Mouse (Mus musculus) midbrain, embryonic 14.5 days (tissue): ENCODE measurements at regions not wholly inside any gene's neighbourhood (a gene's known extent, or its start where the extent isn't known, plus 50 kb on each side); places are given as distances from the start of the nearest gene placed in this dataset.
A peak's percentile ranks its signal among the peaks of the same experiment; 100 is the strongest.

Experiments used
- ATAC-seq: fragments of 200-750 bp; cut with Nextera tagmentation; 2 replicates; pipeline ENCODE4 v1.8.0; 2017; ENCODE audit warnings: moderate number of reproducible peaks, moderate library complexity; ENCODE audit not compliant: low FRiP score, low TSS enrichment
- DNase-seq: peaks from one replicate; pipeline ENCODE4 v3.0.0-alpha.2; 2015
- H3K27ac ChIP-seq: fragments of 300-500 bp; sonication (generic); replicated peaks from 2 replicates; pipeline ENCODE4 v1.5.1; 2014; ENCODE audit warnings: mild to moderate bottlenecking, low read depth, low read length, moderate library complexity
- H3K27me3 ChIP-seq: fragments of 300-500 bp; sonication (generic); 2 replicates; pipeline ENCODE4 v1.6.1; 2014; ENCODE audit warnings: low read length, control low read depth, mixed read lengths; ENCODE audit not compliant: control insufficient read depth, insufficient read depth
- H3K36me3 ChIP-seq: fragments of 300-500 bp; sonication (generic); 2 replicates; pipeline ENCODE4 v1.6.1; 2014; ENCODE audit warnings: low read length, control low read depth; ENCODE audit not compliant: control insufficient read depth, insufficient read depth
- H3K4me1 ChIP-seq: fragments of 300-500 bp; sonication (generic); 2 replicates; pipeline ENCODE4 v1.6.1; 2014; ENCODE audit warnings: mild to moderate bottlenecking, antibody characterized with exemption, low read length, control low read depth; ENCODE audit not compliant: control insufficient read depth, insufficient read depth
- H3K4me2 ChIP-seq: fragments of 300-500 bp; sonication (generic); 2 replicates; pipeline ENCODE4 v1.6.1; 2014; ENCODE audit warnings: mild to moderate bottlenecking, low read length, moderate library complexity
- H3K4me3 ChIP-seq: fragments of 300-500 bp; sonication (generic); replicated peaks from 2 replicates; pipeline ENCODE4 v1.5.1; 2014; ENCODE audit warnings: low read depth, low read length
- H3K9ac ChIP-seq: fragments of 300-500 bp; sonication (generic); replicated peaks from 2 replicates; pipeline ENCODE4 v1.6.1; 2014; ENCODE audit warnings: mild to moderate bottlenecking, low read length, moderate library complexity
- H3K9me3 ChIP-seq: fragments of 300-500 bp; sonication (generic); 2 replicates; pipeline ENCODE4 v1.6.1; 2016; ENCODE audit warnings: low read length, control low read depth, mixed read lengths; ENCODE audit not compliant: control insufficient read depth
- WGBS: fragments of 180-500 bp; shearing (Covaris S2); extraction: QIAGEN DNeasy Blood & Tissue Kit; methylation state at CpG from one replicate; pipeline ENCODE4 v1.1.7; 2014; 5-methylcytosine and 5-hydroxymethylcytosine counted together

- Histone ChIP-seq H3K4me1 (no peaks in the 10 kb centered on the region), H3K27ac (no peak overlapping the region), H3K27me3 (no peaks in the 10 kb centered on the region), H3K4me3 (no peak overlapping the region), H3K9me3 (peaks cover 3% of the 10 kb centered on the region), H3K4me2 (no peak overlapping the region), H3K36me3 (no peaks in the 10 kb centered on the region), H3K9ac (no peak overlapping the region)
- 96% methylated on average over 6 of the region's 6 CpGs for whole genome bisulfite sequencing
- DNase-seq (no peak), ATAC-seq (no peak)
These were observed 196.3 kb downstream of the Phlda1 start for GRCm38 (mm10) chr10:111702435-111702834.

DNA sequence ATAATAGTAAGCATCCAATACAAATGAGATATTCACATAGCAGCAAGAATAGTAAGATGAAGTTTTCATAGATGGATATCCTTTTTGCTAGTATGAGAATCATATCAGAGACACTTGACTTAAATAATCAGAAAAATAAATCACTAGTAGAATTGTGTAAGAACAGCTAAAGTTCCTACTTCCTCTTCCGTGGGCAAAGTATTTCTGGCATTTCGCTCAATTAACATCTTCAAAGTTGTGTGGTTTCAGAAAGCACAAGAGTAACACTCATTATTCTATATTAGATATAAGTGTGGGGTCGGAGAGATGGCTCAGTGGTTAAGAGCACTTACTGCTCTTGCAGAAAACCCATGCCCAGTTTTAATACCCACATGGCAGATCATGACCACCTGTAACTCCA, 197.4 kb downstream of the Phlda1 start:
- no peak overlapping the region for H3K27ac ChIP-seq
- no peak overlapping the region for H3K9ac ChIP-seq
- WGBS: 98% methylated on average over 3 of the region's 3 CpGs
- ATAC-seq (no peak), DNase-seq (no peak)
- no peaks in the 10 kb centered on the region for H3K27me3 ChIP-seq
- no peaks in the 10 kb centered on the region for H3K36me3 ChIP-seq
- H3K4me1 ChIP-seq: no peaks in the 10 kb centered on the region
- no peak overlapping the region for H3K4me3 ChIP-seq
- H3K9me3 ChIP-seq: peaks cover 3% of the 10 kb centered on the region
- H3K4me2 ChIP-seq: no peak overlapping the region

DNA sequence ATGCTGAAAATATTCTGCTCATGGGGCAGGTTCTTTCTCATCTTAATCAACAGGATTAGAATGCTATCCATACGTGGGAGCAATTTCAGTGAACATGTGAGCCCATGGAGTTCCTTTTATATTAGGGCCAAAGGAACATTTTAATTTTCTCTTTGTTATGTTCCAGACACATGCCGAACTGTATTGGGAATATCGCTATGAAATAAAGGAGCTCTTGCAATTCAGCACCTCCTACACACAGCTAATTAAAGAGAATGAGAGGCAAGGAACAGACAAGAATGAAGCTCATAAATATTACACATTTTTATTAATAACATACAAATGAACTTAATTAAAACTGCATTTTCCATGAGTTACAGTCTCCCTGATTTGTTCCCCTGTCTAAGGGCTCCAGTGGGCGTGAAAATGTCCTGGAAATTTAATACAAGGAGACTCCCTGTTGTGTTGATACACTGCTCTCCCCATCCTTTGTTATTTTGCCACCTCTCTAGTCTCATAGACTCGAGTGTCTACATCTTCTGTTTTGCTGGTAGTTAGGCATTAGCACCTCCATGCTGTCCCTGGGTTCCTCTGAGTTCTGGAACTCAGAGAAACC, 205.5 kb downstream of the Phlda1 start:
- H3K4me1 ChIP-seq: no peaks in the 10 kb centered on the region
- 0 out of 2 replicates have a peak, but pooled peaks cover 4% of the 10 kb centered on the region for H3K9me3 ChIP-seq
- no peaks in the 10 kb centered on the region for H3K36me3 ChIP-seq
- ATAC-seq: no peak
- no peak overlapping the region for H3K27ac ChIP-seq
- 44% methylated on average over 5 of the region's 5 CpGs for WGBS
- no peaks in the 10 kb centered on the region for H3K27me3 ChIP-seq
- H3K9ac ChIP-seq: no peak overlapping the region
- peak; percentile 24 for DNase-seq
- H3K4me2 ChIP-seq: no peak overlapping the region
- no peak overlapping the region for H3K4me3 ChIP-seq

DNA sequence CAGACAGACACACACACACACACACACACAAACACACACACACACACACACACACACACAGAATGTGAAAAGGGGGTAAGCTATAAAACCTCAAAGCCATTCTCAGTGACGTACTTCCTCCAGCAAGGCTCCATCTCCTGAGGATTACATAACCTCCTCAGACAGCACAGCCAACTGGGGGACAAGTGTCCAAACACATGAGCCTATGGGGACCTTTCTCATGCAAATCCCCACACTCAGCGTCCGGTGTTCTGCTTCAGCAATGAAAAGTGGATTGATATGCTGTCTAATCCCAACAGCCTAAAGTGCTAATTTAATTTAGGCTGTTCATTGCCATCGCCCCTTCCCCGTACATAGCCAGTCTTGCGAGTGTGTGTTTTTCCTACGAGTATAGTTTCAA, 206.9 kb downstream of the Phlda1 start:
- 58% methylated on average over 7 of the region's 7 CpGs for WGBS
- no peak for ATAC-seq
- no peaks in the 10 kb centered on the region for H3K27me3 ChIP-seq
- H3K4me3 ChIP-seq: no peak overlapping the region
- H3K4me1 ChIP-seq: no peaks in the 10 kb centered on the region
- no peaks in the 10 kb centered on the region for H3K36me3 ChIP-seq
- no peak overlapping the region for H3K4me2 ChIP-seq
- H3K27ac ChIP-seq: no peak overlapping the region
- DNase-seq: no peak
- H3K9me3 ChIP-seq: 0 out of 2 replicates have a peak, but pooled peaks cover 4% of the 10 kb centered on the region
- no peak overlapping the region for H3K9ac ChIP-seq

DNA sequence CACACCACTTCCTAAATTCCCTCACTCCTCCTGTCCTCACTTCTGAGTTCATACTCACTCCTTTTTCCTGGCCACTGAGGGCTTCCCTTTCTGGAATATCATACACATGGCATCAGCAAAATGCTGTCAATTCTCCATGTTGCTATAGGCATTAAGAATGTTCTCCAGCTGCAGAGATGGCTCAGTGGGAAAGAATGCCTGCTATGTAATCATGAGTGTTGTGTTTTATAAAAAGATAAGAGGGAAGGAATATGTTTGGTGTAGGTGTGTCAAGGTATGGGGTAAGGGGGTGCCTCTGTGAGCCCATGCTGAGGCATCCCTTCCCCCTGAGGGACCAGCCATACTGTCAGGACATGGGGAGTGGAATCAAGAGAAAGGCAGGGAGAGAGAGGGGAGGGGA, 207.6 kb downstream of the Phlda1 start:
- no peak overlapping the region for H3K27ac ChIP-seq
- ATAC-seq (no peak), DNase-seq (no peak)
- no peaks in the 10 kb centered on the region for H3K27me3 ChIP-seq
- no peak overlapping the region for H3K4me3 ChIP-seq
- H3K4me2 ChIP-seq: no peak overlapping the region
- H3K9me3 ChIP-seq: 0 out of 2 replicates have a peak, but pooled peaks cover 4% of the 10 kb centered on the region
- H3K36me3 ChIP-seq: no peaks in the 10 kb centered on the region
- no peak overlapping the region for H3K9ac ChIP-seq
- no peaks in the 10 kb centered on the region for H3K4me1 ChIP-seq

GRCm38 (mm10) chr10:111715172-111715571, 209.1 kb downstream of the Phlda1 start:
- 89% methylated on average over 6 of the region's 6 CpGs for WGBS
- Histone ChIP-seq H3K36me3 (no peaks in the 10 kb centered on the region), H3K27me3 (no peaks in the 10 kb centered on the region), H3K27ac (no peak overlapping the region), H3K9ac (no peak overlapping the region), H3K9me3 (no peaks in the 10 kb centered on the region), H3K4me3 (no peak overlapping the region), H3K4me1 (no peaks in the 10 kb centered on the region), H3K4me2 (no peak overlapping the region)
- DNase-seq (no peak), ATAC-seq (no peak)

GRCm38 (mm10) chr10:111719632-111720031, 213.5 kb downstream of the Phlda1 start:
- Histone ChIP-seq H3K4me1 (no peaks in the 10 kb centered on the region), H3K4me2 (no peak overlapping the region), H3K9me3 (no peaks in the 10 kb centered on the region), H3K4me3 (no peak overlapping the region), H3K36me3 (no peaks in the 10 kb centered on the region), H3K27me3 (no peaks in the 10 kb centered on the region), H3K9ac (no peak overlapping the region), H3K27ac (no peak overlapping the region)
- 93% methylated on average over 5 of the region's 5 CpGs for WGBS
- ATAC-seq (no peak), DNase-seq (no peak)

DNA sequence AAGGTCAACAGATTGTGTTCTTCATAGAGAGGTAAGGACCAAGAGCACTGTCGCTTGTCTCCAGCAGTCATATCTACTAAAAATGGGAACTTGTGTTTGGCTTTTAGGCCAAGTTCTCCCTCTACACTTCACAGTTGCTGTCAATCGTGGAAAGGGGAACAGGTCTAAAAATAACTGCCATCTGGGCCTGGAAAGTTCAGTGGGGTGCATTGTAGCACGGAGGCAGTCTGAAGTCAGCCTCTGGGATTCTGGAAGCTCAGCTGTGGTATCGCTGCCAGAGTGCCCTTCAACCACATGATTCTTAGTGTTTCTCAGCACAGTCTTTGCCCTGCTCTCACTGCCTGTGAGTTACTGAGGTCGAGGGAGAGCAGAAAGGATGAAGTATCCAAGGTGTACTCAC, 215.0 kb downstream of the Phlda1 start:
- no peaks in the 10 kb centered on the region for H3K4me1 ChIP-seq
- H3K9ac ChIP-seq: no peak overlapping the region
- no peaks in the 10 kb centered on the region for H3K36me3 ChIP-seq
- no peaks in the 10 kb centered on the region for H3K9me3 ChIP-seq
- no peak overlapping the region for H3K4me2 ChIP-seq
- no peak for DNase-seq
- WGBS: 84% methylated on average over 5 of the region's 5 CpGs
- H3K27ac ChIP-seq: no peak overlapping the region
- ATAC-seq: no peak
- no peak overlapping the region for H3K4me3 ChIP-seq
- H3K27me3 ChIP-seq: no peaks in the 10 kb centered on the region

GRCm38 (mm10) chr10:111723885-111724284, 217.8 kb downstream of the Phlda1 start:
- H3K9me3 ChIP-seq: no peaks in the 10 kb centered on the region
- H3K36me3 ChIP-seq: no peaks in the 10 kb centered on the region
- no peak overlapping the region for H3K4me2 ChIP-seq
- 77% methylated on average over 2 of the region's 2 CpGs for WGBS
- DNase-seq: no peak
- H3K4me1 ChIP-seq: no peaks in the 10 kb centered on the region
- no peak for ATAC-seq
- H3K27ac ChIP-seq: no peak overlapping the region
- H3K9ac ChIP-seq: no peak overlapping the region
- no peak overlapping the region for H3K4me3 ChIP-seq
- H3K27me3 ChIP-seq: no peaks in the 10 kb centered on the region
